Mouse (Mus musculus): ENCODE data around the gene Efcab9. TPM values are rescaled to one million over a fixed set of nuclear protein-coding genes. Genes with fewer than 3 reads are reported as not detected.

Gene Efcab9
- polyA plus RNA-seq, 2 experiments from 2014 or later: 0.87 to 1.1 TPM

DNA sequence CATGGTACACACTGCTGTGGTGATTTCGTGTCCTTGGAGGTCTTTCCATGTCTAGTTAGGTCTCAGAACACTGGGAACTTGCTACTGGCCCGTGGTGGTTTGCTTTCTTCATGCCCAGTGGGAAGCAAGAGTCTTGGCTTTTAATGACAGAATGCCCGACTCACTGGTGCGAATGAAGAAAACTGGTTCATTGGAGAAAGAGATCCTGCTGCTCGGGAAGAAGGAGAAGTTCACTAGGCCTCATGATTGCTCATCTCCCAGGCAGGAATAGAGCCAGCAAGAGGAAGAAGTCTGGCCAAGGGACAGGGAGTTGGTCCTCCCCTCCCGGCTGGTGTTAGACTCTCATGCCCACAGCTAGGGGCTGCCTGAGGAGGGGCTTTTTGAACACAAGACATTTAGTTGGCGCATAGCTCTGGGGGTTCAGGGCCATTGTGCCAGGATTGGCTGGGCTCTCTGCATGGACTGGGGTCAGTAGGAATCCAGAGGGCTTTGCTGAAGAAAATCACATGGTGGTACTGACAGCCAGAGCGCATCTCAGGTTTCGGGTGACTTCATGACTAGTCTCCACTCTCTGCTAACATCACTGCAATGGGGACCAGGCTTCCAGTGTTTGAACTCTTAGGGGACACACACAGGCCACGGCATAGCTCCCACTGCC is 24.6 kb upstream of the Efcab9 start:
- no peak for ATAC-seq

DNA sequence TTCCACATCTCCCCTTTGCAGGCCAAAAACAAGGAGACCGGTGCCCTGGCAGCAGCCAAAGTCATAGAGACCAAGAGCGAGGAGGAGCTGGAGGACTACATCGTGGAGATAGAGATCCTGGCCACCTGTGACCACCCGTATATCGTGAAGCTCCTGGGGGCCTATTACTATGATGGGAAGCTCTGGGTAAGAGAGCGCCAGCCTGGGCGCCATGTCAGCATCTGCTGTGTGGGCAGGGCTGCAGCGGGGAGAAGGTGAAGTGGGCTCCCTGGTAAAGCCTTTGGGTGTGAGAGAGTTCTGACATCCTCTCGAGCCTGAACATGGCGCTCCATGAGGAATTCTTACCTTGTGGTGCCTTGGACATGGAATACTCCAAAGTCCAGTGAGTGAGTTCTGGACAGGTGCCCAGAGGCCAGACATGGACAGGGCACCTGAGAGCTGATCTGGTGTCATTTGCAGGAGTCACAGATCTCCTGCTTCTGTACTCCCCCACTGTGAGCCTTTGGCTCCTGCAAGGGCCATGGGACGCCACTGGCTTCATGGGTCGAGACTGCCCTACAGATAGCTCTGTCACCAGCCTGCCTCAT is 23.3 kb upstream of the Efcab9 start:
- no peak for ATAC-seq

DNA sequence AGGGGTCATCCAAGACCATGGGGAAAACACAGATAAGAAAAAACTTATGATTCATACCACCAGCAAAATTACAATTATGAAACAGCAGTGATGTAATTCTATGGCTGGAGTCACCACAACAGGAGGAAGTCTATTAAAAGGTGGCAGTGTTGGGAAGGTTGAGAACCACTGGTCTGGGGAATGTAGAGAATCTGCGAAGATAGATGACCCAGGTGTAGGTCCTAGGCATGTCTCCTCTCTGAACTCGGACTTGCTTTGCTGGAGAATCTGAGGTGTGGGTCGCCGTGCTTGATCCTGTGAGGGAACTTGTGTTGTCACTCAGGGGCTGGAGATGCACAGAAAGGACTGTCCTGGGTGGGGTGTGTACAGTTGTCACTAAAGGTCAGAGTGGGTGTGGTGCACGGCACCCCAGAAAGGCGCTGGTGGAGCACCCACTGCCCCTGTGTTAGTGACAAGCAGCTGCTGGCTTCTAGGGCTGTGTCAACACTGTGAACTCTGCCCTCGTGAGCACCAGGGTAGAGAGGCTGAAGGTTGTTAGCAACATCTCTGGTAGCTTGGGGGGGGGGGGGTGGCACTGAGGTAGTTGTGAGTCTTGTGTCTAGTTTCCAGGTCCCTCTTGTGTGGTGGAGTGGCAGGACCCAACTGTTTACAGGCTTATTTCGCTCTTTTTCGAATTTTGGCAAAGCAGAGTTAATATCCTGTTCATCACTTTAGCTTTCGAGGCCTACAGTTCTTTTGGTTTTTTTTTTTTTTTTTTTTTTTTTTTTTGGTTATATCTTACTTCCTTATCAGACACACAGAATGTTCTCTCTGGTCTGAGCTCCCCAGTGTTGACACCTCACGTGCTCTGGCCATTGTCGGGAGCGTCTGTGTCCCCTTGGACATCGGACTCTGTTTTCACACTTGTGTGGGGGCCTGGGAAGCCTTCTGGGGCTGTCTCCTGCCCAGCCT is 22.5 kb upstream of the Efcab9 start:
- ATAC-seq: peak; percentile 36

DNA sequence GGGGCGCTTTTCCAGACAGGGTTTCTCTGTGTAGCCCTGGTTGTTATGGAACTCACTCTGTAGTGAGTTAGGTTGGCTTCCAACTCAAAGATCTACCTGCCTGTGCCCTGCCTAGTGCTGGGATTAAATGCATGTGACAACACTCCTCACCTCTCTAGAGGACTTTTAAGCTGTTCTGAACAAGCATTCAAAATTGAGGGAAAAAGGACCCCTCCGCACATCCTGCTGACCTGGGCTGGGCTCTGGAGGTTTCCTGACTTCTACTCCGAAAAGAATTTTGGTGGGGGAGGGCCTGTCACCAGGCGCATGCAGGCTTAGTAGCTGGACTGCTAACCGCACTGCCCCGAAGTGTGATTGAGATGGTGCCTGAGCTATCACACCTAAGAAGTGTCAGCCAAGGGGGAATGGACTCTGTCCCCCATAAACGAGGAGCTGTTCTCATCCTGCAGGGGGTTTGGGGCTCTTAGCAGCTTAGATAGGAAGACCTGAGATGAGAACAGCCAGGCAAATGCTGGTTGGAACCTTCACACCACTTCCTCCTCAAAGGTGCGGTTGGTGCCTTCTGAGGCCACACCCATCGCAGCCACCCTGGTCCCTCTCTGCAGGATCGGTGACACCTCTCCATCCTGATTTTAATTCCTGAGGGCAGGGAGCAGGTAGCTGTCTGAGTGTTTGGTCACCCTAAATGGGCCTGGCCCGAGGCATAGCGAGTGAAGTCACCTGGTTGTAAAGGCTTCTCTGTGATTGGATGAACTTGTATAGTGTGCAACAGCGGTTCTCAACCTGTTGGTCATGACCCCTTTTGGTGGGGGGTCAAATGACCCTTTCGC is 21.6 kb upstream of the Efcab9 start:
- peak; percentile 77 for ATAC-seq

DNA sequence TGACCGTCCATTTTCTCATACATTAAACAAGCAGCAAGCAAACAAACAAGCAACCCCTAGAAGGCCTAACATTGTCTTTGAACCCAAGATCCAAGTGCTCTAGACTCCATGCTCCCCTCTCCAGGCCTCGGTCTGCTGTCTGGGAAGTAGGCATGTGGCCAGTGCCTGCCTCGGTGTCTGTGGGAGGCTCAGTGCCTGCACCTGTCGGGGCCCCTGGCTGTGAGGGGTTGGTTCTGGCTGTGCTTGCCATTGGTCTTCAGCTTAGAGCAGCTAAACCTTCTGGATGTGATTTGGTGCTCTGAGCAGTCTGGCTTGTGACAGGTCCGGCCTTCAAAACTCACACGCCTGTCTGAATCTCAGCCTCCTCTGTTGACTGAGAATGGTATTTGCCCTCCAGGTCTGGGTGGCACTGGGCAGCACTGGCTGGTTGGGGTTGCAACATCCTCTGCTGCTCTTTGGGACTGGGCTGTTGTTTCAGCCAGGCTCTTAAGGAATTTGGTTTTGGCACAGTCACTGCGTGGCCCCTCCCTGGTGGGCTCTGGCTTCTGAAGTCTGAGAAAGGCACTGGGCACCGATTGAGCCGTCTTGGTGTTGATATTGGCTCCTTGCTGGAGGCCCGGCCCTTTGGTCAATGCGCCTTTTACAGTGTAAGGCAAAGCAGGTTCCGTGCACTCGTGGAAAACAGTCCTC is 20.7 kb upstream of the Efcab9 start:
- no peak for ATAC-seq

DNA sequence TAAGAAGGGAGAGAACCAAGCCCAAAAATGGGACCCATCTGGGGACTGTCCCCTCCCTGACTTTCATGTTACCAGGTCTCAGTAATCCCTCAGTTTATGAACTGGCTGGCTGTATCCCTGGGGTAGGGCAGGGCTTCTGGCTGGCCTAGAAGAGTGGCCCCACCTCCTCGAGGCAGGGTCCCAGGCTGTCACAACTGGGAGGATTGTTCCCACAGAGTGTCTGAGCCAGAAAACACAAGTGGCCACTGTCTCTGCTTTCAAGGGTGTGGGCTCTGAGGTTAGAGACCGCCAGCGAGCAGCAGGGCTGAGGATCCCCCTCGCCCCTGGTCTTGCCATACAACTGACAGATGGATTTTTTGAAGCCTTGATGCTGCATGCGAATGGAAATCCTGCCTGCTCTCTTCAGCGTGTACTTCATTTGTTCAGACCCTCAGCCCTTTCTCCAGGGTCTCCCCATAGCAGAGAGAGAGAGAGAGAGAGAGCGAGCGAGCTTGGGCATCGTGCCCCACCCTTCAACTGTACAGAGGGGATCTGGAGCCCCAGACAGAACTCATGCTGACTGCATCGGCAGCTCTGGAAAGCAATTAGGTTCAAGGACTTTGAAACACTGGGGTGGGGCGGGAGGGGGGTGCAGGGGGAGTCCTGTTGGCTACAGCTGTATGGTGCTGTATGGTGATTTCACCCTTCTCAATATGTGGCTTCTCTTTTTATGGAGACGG is 19.9 kb upstream of the Efcab9 start:
- ATAC-seq: no peak

DNA sequence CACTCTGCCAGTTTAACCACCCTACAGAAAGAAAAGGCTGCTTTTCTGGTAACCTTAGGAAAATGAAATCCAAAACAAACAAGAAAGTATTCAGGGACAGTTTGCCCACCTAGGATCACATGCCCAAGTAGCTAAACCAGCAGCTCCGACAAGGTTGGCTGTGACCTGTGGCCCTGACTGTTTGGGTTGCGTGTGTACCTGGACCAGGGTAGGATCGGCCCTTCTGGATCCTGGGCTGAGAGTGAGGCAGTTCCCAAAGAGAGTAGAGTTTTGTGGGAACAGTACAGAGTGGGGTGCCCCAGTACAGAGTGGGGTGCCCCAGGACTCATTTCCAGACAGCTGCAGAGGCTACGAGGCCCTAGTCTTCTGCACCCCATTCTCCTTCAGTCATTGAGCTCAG is 19.2 kb upstream of the Efcab9 start:
- ATAC-seq: no peak

DNA sequence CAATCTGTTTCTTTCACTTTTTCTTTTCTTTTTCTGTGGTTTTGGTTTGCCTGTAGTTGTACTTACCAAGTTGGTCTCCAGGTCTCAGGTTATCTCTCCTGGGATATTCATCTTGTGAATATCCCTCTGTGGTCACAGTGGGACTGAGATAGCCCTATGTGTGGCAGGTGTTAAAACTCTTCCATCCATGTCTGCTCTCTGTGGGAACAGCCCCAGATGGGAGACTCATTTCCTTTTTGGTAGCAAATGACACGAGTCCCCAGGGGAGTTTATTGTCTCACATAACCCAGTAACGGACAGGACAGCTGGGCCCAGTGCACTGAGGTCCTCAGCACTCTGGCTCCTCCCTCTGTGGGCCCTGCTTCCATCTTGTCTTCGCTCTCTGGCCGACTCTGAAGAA is 18.2 kb upstream of the Efcab9 start:
- ATAC-seq: no peak

DNA sequence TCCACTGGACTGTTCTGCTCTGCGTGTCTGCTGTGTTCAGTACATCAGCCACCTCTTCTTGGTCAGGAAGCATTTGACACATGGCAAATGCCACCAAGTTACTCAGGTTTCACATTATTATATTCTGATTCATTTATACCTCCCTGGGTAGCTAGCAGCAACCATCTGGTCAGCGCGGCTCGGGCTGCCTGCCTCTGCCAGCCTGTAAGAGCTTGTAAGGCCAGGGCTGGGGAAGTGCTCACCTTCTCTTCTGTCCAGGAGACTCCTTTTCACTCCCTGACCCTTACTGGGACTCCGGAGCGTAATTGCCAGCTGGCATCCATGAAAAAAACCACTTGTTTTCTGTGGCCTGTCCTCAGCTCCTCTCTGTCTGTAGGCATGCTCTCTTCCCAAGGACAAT is 17.4 kb upstream of the Efcab9 start:
- ATAC-seq: no peak

DNA sequence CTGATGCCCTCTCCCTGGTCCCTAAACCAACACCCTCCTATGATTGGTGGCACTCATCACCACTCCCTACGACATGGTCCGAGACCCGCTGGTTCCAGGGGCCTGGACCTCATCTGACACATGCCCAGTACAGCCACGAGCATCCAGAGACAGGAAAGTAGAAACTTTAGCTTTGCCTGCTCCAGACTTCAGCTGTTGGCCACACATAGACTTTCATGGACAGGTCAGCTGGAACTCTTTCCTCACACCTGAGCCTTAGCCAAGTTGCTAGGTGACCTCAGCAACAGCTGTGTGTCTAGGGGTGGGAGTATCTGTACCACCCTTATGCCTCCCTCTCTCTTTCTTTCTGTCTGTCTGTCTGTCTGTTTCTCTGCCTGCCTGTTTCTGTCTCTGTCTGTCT is 16.4 kb upstream of the Efcab9 start:
- no peak for ATAC-seq

DNA sequence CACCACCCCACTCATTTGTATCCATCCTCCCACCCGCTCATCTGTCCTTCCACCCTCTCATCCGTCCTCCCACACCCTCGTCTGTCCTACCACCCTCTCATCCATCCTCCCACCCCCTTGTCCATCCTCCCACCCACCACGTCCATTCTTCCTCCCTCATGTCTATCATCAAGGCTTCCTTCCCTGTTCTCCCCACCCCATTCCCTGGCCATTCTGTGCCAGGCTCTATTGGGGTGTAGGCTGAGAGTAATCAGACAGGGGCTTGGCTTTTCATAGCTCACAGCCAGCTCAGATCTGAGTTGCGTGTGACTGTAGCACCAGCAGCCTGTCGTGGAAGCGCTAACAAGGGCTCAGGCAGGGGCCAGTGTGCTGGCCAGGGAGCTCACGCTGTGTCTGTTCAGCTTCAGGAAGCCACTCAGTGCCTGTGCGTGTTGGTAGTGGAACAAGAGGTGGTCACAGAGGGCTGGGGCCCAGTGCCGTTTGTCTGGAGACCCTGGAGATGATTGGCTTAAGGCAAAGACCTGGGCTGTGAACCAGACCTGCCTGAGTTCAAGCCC is 15.6 kb upstream of the Efcab9 start:
- ATAC-seq: no peak

DNA sequence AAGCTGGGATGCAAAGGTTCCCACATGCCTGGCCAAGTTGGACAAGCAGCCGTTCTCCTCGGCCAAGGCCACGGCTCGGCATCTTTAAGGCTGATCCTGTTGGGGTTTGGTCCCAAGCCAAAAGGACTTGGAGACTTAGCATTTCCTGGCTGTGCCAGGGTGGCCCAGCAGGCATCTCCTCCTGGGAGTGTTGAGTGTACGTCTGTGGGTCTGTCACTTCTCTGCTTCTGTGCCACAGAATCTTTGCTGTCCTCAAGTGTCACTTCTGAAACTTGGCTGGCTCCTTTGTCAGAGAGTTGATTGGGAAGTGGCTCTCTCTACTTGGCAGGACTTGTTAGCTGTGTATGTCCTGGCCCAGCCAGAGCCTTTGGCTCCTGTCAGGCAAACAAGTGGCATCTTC is 14.6 kb upstream of the Efcab9 start:
- ATAC-seq: no peak

DNA sequence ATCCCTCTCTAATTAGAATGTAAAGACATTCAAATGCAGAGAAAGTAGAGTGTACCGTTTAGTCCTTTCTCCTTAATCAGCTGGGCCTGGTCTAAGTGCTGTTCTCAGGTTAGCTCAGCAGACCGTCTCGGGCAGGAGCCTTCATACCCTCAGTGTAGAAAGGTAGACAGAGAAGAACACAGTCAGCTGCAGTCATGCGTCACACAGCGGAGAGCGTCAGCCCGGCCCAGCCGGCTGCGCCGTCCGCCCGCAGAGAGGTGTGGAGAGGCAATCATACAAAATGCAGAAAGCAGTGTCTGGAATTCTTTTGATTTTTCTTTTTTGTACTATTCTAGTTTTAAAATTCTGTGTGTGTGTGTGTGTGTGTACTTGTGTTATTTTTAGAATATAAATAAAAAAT is 13.7 kb upstream of the Efcab9 start:
- ATAC-seq: no peak

DNA sequence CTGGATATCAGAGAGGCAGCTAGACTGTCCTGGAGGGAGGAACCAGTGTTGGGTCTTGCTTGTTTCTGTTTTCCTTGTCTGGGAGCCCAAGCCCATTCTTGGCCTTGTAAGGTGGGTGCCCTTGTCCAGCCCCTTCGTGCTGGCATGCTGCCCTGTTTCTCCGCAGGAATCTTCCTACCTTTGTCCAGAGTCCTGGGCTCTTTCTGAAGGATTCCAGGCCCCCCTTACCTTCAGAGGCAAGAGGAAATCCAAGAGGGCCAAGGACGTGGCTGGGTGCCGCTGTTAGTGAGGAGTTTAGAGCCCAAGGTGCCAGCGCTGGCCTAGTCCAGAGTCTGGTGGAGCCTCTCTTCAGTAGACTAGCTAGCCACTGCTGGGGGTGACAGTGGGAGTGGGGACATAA is 12.6 kb upstream of the Efcab9 start:
- no peak for ATAC-seq

DNA sequence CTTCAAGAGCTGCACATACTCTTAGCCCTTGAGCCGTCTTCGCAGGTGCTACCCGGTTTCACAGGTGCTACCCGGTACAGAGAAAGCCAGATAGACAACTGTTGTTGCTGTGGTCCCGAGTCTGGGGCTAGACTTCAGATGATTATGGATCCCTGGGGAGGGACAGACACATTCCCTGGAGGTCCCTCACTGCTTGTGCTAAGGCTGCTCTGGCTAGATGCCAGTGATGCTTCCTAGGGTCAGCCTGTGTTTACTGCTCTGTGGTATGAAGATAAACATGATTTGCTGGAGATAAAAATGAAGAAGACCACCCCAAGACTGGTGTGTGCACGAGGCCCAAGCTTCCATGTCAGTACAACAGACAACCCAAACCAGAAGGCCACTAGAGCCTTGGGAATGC is 12.2 kb upstream of the Efcab9 start:
- ATAC-seq: no peak

DNA sequence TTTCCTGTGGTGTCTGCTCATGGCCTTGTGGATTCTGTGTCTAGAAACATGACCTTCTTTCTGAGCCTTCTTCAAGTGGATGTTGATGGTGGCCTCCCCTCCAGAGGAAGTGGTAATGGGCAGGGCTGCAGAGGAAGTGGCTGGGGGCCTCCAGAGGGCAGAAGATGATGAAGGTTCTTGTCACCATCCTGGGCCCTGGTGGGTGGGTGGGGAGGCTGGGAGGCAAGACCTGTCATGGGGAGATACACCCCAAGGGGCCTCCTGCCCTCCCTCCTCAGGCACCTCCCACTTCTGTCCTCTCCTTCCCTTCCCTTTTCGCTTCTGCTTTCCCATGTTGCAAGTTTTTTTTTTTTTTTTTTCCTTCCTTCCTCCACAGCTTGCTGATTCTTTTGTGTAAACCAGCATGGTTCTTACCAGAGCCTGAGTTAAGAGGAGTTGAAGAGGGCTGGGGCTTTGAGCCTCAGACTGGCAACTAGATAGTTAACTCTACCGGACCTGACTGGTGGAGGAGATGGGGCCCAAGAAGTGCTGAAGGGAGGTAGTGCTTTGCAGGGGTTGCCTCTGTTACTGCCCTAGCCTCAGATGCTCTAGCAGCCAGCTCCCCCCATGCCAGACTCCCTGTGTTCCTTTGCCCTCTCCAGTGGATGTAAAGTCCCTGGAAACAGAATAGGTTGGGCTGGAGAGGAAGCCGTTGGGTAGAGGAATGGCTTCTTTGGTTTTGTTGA is 11.0 kb upstream of the Efcab9 start:
- peak; percentile 86 for ATAC-seq

DNA sequence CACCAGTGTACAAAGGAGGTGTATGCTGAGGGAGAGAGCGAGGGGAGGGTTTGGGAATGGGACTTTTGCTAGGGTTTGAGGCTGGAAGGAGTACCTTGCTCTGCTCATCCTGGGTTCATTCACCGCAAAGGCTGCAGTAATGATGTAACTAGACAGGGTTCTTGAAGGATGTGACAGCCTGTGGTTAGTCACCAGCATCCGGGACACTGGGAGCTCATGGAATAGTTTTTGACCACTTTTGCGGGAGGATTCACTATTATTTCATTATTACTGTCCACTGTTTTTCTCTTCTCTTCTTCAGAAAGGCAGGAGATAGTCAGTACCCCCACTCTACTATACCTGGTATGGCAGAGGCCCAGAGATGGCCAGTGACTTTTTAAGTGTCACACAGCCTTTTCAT is 10.3 kb upstream of the Efcab9 start:
- peak; percentile 55 for ATAC-seq

DNA sequence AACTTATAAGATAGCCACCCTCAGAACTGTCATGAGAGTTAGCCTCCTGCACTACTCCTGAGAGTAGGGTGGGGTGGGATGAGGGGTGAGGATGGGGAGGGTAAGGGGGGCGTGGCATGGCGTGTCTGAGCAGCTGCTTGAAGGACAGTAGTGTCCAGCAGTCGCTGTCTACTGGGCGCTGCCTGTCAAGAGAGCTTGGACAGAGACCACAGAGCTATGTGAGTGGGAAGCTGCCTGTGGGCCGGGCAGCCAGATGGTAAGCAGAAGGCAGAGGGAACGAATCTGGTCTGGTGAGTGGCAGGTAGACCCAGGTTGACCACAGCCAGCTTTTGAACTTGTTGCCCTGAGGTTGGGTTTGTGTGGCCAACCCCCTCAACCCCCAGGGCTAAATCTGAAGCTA is 8.6 kb upstream of the Efcab9 start:
- ATAC-seq: no peak

DNA sequence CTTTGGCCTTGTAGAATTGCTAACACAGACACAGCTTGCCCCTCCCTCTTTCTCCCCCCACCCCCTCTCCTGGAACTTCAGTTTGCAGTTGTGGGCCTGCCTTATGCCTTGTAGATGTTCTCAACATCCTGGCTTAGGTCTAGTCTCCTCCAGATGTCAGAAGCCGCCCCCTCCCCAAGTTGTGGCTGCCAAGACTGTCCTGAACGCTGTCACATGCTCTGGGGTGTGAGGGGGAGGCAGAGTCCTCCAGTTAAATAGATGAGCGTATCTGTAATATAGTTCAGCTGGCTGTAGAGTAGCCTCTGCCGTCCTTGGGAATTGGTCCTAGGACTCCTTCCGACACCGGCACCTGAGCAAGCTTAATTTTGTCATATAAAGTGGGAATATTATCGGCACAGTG is 7.8 kb upstream of the Efcab9 start:
- ATAC-seq: no peak

DNA sequence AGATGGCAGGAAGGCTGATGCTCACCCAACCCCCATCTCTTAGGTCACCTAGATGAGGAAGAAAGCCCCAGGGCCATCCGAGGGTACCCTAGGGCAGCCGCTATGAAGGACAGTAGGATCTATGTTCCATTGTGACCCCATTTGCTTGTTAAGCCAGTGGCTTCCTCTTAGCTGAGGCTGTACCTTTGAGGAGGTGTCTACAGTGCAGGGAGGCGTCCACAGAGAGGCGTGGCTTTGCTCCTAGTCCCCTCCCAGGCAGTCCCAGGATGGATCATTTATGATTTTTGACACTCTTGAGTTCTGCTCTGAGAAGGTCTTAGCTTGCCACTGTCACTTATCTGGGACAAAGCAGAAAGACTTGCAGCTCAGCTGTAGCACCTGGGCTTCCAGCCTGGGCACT is 7.0 kb upstream of the Efcab9 start:
- ATAC-seq: no peak

DNA sequence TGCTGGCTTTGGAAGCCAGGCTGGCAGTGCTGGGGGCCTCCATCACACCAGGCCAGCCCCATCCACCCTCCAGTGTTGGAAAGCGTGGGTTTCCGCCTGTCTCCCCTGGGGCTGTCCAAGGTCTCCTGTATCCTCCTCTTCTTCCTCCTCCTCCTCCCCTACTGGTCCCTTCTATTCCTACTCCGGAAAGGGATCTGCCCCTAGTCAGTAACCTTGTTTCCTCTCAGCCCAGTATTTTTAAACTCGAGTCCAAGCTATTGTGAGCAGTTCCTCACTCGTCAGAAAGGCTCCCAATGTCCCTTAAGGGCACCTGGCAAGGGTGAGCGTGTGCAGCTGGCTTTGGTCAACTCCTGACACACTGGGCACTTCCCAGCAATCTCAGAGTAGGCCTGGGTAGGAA is 6.6 kb upstream of the Efcab9 start:
- ATAC-seq: no peak
